Mouse (Mus musculus): ENCODE measurements around the gene Gm44596. TPM values are rescaled to one million over a fixed set of nuclear protein-coding genes. Genes with fewer than 3 reads are reported as not detected.

Gm44596 gene
- polyA plus RNA-seq, 1 experiment from 2014 or later, result not detected

DNA sequence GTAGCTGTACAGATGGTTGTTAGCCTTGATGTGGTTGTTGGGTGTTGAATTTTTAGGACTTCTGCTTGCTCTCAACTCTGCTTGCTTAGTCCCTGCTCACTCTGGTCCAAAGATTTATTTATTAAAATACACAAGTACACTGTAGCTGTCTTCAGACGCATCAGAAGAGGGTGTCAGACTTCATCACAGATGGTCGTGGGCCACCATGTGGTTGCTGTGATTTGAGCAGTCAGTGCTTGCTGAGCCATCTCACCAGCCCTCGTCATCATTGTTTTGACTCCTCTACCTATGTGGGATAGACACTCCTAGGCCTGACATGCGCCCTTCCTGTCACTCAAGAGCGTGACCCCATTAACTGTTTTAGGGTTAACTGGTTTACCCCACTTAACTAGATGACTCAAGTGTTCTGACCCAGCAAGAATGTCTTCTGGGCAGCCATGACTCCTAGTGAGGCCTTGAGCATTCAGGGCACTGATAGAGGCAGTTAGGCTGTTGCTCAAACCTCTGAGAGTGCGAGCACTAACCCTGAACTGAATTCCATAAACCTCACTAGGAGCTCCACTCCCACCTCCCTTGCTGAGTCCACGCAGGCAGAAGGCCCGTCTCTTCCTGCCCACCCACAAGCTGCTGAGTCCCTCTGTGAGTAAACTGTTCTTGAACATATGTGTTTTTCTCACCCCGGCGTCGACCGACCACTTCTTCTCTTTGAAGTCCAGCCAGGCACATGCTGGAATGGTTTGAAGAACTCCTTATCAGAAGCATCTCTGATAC, 80.7 kb downstream of the Gm44596 start:
- WGBS, result 71% methylated on average over 12 of the region's 12 CpGs
- Histone ChIP-seq H3K27me3 (replicated peaks; ENCODE audit: control insufficient read depth, insufficient read depth, low read length) (no peaks in the 10 kb centered on the region), H3K36me3 (ENCODE audit: control insufficient read depth, insufficient read depth, low read length) (no peaks in the 10 kb centered on the region), H3K4me2 (ENCODE audit: low read depth, low read length) (no peak overlapping the region), H3K4me1 (ENCODE audit: control insufficient read depth, insufficient read depth, low read length) (no peaks in the 10 kb centered on the region; the same call in 1 of the 2 replicates), H3K4me3 (ENCODE audit: low read length) (no peak overlapping the region), H3K9ac (ENCODE audit: low read depth, low read length) (no peak overlapping the region), H3K9me3 (ENCODE audit: control insufficient read depth, low read length) (no peaks in the 10 kb centered on the region), H3K27ac (ENCODE audit: low read length) (no peak overlapping the region)
- ATAC-seq, result no peak

Other genes with a start within 250 kb of the Gm44596 start
- 89.1 and 94.1 TPM in 2 replicates for gene Tspan9, start 231.9 kb upstream of the Gm44596 start, polyA plus RNA-seq (2015; fragmentation: Nextera tagmentation; extraction: Ambion mirVana)
- gene Tead4, start 74.7 kb upstream of the Gm44596 start, polyA plus RNA-seq (2015; fragmentation: Nextera tagmentation; extraction: Ambion mirVana), result 2.1 and 2.3 TPM in 2 replicates
- 10.1 and 11.3 TPM in 2 replicates for gene Tulp3, start 19.7 kb upstream of the Gm44596 start, polyA plus RNA-seq (2015; fragmentation: Nextera tagmentation; extraction: Ambion mirVana)
- gene Rhno1, start 12.6 kb upstream of the Gm44596 start, polyA plus RNA-seq (2015; fragmentation: Nextera tagmentation; extraction: Ambion mirVana), result 85.9 and 95.7 TPM in 2 replicates
- gene Foxm1, start 12.5 kb upstream of the Gm44596 start, polyA plus RNA-seq (2015; fragmentation: Nextera tagmentation; extraction: Ambion mirVana), result 21.2 and 21.8 TPM in 2 replicates
- gene Tex52, start within 50 bp of the Gm44596 start, polyA plus RNA-seq (2015; fragmentation: Nextera tagmentation; extraction: Ambion mirVana), result 0.22 TPM in 1 of 2 replicates, not detected in the other
- 5.3 and 5.7 TPM in 2 replicates for gene Nrip2, start 23.8 kb downstream of the Gm44596 start, polyA plus RNA-seq (2015; fragmentation: Nextera tagmentation; extraction: Ambion mirVana)
- gene Itfg2, start 49.4 kb downstream of the Gm44596 start, polyA plus RNA-seq (2015; fragmentation: Nextera tagmentation; extraction: Ambion mirVana), result 26.1 and 26.6 TPM in 2 replicates
- gene Fkbp4, start 63.2 kb downstream of the Gm44596 start, polyA plus RNA-seq (2015; fragmentation: Nextera tagmentation; extraction: Ambion mirVana), result 461 and 516 TPM in 2 replicates
- 2.2 and 4.8 TPM in 2 replicates for gene Pzp, start 151.2 kb downstream of the Gm44596 start, polyA plus RNA-seq (2015; fragmentation: Nextera tagmentation; extraction: Ambion mirVana)
- gene A2ml1, start 206.1 kb downstream of the Gm44596 start, polyA plus RNA-seq (2015; fragmentation: Nextera tagmentation; extraction: Ambion mirVana), result 2.5 and 3.1 TPM in 2 replicates
- not detected in 2 replicates for gene Klrb1a, start 248.0 kb downstream of the Gm44596 start, polyA plus RNA-seq (2015; fragmentation: Nextera tagmentation; extraction: Ambion mirVana)